Mouse (Mus musculus): ENCODE data around the gene Igdcc4. TPM values are rescaled to one million over a fixed set of nuclear protein-coding genes. Genes with fewer than 3 reads are reported as not detected.

Igdcc4 gene
- polyA plus RNA-seq, 1 experiment from 2014 or later = 13.3 TPM

Other genes with a start within 250 kb of the Igdcc4 start
- not detected in 2 replicates for gene Slc24a1, start 149.9 kb upstream of the Igdcc4 start, polyA plus RNA-seq (2014; fragmentation: Nextera tagmentation; extraction: Ambion mirVana)
- gene Ints14, start 140.6 kb upstream of the Igdcc4 start, polyA plus RNA-seq (2014; fragmentation: Nextera tagmentation; extraction: Ambion mirVana) = 78.5 and 84.3 TPM in 2 replicates
- 97.5 and 104 TPM in 2 replicates for gene Hacd3, start 79.8 kb upstream of the Igdcc4 start, polyA plus RNA-seq (2014; fragmentation: Nextera tagmentation; extraction: Ambion mirVana)
- gene Dpp8, start 69.1 kb upstream of the Igdcc4 start, polyA plus RNA-seq (2014; fragmentation: Nextera tagmentation; extraction: Ambion mirVana) = 33.4 and 34.7 TPM in 2 replicates
- 115 and 145 TPM in 2 replicates for gene Igdcc3, start 39.7 kb downstream of the Igdcc4 start, polyA plus RNA-seq (2014; fragmentation: Nextera tagmentation; extraction: Ambion mirVana)
- 5.2 and 6.4 TPM in 2 replicates for gene Parp16, start 93.9 kb downstream of the Igdcc4 start, polyA plus RNA-seq (2014; fragmentation: Nextera tagmentation; extraction: Ambion mirVana)
- 0.12 and 0.16 TPM in 2 replicates for gene Cilp, start 163.7 kb downstream of the Igdcc4 start, polyA plus RNA-seq (2014; fragmentation: Nextera tagmentation; extraction: Ambion mirVana)
- gene Clpx, start 192.8 kb downstream of the Igdcc4 start, polyA plus RNA-seq (2014; fragmentation: Nextera tagmentation; extraction: Ambion mirVana) = 45.8 and 54.3 TPM in 2 replicates
- gene Pdcd7, start 244.6 kb downstream of the Igdcc4 start, polyA plus RNA-seq (2014; fragmentation: Nextera tagmentation; extraction: Ambion mirVana) = 11.6 and 14.6 TPM in 2 replicates